Mouse (Mus musculus): ENCODE data around the gene Mag. TPM values are rescaled to one million over a fixed set of nuclear protein-coding genes. Genes with fewer than 3 reads are reported as not detected.

The Mag gene
- polyA plus RNA-seq, 1 experiment from 2014 or later = 0.73 TPM

DNA sequence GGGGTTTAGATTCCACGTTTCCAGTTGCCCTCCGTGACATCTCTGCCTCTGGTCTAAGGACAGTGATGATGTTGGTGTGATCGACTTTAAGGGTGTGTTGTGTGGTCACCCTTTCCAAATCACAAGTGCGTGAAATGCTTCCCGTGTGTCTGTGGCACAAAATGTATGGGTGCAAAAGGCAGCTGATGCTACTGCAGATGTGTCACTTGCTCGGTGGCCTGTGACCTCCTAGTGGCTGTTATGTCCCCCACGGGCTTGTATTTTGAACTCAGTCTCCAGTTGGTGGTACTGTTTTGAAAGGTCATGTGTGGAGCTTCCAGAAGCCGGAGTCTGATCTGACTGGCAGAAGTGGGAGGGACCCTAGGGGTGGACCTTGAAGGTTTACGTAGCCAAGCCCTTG is 22.9 kb downstream of the Mag start:
- H3K27ac ChIP-seq (ENCODE audit: low read depth, low read length) = no peak overlapping the region
- no peaks in the 10 kb centered on the region for H3K27me3 ChIP-seq (ENCODE audit: control insufficient read depth, insufficient read depth, low read length)
- no peak for ATAC-seq (ENCODE audit: low FRiP score)
- H3K9me3 ChIP-seq (ENCODE audit: control insufficient read depth, low read length) = no peaks in the 10 kb centered on the region
- 81% methylated on average over 9 of the region's 9 CpGs for WGBS
- DNase-seq (ENCODE audit: low spot score) = no peak
- no peaks in the 10 kb centered on the region for H3K36me3 ChIP-seq (ENCODE audit: control insufficient read depth, insufficient read depth, low read length)
- H3K4me2 ChIP-seq (replicated peaks; ENCODE audit: low read depth, low read length) = no peak overlapping the region
- H3K4me1 ChIP-seq (replicated peaks; ENCODE audit: control insufficient read depth, insufficient read depth, low read length) = no peaks in the 10 kb centered on the region
- no peak overlapping the region for H3K9ac ChIP-seq (ENCODE audit: low read depth, low read length)
- H3K4me3 ChIP-seq (ENCODE audit: low read depth, low read length) = no peak overlapping the region

DNA sequence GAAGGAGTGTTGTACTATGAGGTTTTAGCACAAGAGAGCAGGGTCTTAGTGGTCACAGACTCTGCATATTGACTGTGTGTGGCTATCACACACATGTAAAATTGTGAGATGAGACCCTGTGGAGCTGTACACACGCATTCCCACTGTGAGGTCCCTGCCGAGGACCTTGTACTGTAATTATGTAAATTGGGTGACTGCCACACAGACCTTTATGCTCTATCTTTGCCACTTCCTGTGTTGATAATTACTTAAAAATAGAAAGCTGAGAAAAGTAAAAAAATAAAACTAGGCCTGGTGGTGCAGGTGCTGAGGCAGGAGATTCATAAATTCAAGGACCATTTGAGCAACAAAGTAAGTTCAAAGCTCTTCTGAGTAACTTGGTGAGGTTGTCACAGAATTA is 24.0 kb downstream of the Mag start:
- Histone ChIP-seq H3K27ac (ENCODE audit: low read depth, low read length) (no peak overlapping the region), H3K36me3 (ENCODE audit: control insufficient read depth, insufficient read depth, low read length) (no peaks in the 10 kb centered on the region), H3K27me3 (ENCODE audit: control insufficient read depth, insufficient read depth, low read length) (no peaks in the 10 kb centered on the region), H3K9ac (ENCODE audit: low read depth, low read length) (no peak overlapping the region), H3K4me2 (replicated peaks; ENCODE audit: low read depth, low read length) (no peak overlapping the region), H3K4me1 (replicated peaks; ENCODE audit: control insufficient read depth, insufficient read depth, low read length) (no peaks in the 10 kb centered on the region), H3K4me3 (ENCODE audit: low read depth, low read length) (no peak overlapping the region), H3K9me3 (ENCODE audit: control insufficient read depth, low read length) (no peaks in the 10 kb centered on the region)
- DNase-seq (ENCODE audit: low spot score) (no peak), ATAC-seq (ENCODE audit: low FRiP score) (no peak)
- 73% methylated on average over 2 of the region's 2 CpGs for WGBS

DNA sequence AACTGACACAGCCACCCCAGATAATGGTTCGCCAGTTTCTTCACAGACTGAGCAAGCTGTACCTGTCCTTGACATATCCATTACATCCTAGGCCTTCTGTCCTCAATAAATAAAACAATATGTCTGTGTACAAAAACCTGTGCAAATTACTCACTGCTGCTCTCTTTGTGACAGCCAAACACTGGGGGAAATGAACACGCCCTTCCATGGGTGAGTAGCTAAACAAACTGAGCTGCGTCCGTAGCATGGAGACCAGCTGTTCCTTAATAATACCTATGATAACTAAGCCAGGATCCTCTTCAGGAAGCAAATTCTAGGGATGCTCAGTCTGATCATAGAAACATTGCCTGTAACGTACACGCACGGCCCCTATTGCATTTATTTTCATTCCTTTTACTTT is 25.9 kb downstream of the Mag start:
- H3K4me1 ChIP-seq (replicated peaks; ENCODE audit: control insufficient read depth, insufficient read depth, low read length) = no peaks in the 10 kb centered on the region
- ATAC-seq (ENCODE audit: low FRiP score) (no peak), DNase-seq (ENCODE audit: low spot score) (no peak)
- H3K9ac ChIP-seq (ENCODE audit: low read depth, low read length) = no peak overlapping the region
- no peaks in the 10 kb centered on the region for H3K27me3 ChIP-seq (ENCODE audit: control insufficient read depth, insufficient read depth, low read length)
- H3K4me3 ChIP-seq (ENCODE audit: low read depth, low read length) = no peak overlapping the region
- H3K36me3 ChIP-seq (ENCODE audit: control insufficient read depth, insufficient read depth, low read length) = no peaks in the 10 kb centered on the region
- 82% methylated on average over 7 of the region's 7 CpGs for WGBS
- H3K27ac ChIP-seq (ENCODE audit: low read depth, low read length) = no peak overlapping the region
- H3K9me3 ChIP-seq (ENCODE audit: control insufficient read depth, low read length) = no peaks in the 10 kb centered on the region
- no peak overlapping the region for H3K4me2 ChIP-seq (replicated peaks; ENCODE audit: low read depth, low read length)

DNA sequence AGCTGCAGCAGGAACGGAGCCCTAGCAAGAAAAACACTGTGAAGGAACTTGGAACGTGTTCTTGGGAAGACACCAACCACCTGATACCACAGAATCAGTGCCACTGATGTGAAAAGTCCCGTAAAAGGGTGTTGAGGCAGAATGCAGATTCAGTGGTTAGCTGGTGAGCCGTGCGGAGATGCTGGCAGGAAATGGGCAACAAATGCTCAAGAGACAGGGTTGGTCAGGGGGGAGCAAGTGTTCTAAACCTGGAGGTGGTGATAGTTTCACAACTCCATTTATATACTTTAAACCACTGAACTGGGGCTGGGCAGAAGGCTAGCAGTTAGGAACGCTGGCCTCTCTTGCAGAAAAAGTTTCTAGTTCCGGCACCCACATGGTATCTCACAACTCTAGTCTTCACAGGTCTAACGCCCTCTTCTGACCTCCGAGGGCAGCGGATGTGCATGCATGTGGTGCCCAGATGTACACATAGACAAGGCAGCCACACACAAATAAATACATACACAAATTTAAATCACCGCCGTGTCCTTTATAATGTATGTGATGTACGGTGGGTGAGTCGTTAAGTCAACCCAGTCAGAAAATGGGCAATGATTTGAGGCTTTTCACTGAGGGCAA is 27.0 kb downstream of the Mag start:
- Histone ChIP-seq H3K36me3 (ENCODE audit: control insufficient read depth, insufficient read depth, low read length) (no peaks in the 10 kb centered on the region), H3K4me3 (ENCODE audit: low read depth, low read length) (no peak overlapping the region), H3K27ac (ENCODE audit: low read depth, low read length) (no peak overlapping the region), H3K9ac (ENCODE audit: low read depth, low read length) (no peak overlapping the region), H3K27me3 (ENCODE audit: control insufficient read depth, insufficient read depth, low read length) (no peaks in the 10 kb centered on the region), H3K4me2 (replicated peaks; ENCODE audit: low read depth, low read length) (no peak overlapping the region), H3K9me3 (ENCODE audit: control insufficient read depth, low read length) (no peaks in the 10 kb centered on the region), H3K4me1 (replicated peaks; ENCODE audit: control insufficient read depth, insufficient read depth, low read length) (no peaks in the 10 kb centered on the region)
- no peak for ATAC-seq (ENCODE audit: low FRiP score)
- DNase-seq (ENCODE audit: low spot score) = no peak
- 87% methylated on average over 14 of the region's 14 CpGs for WGBS

DNA sequence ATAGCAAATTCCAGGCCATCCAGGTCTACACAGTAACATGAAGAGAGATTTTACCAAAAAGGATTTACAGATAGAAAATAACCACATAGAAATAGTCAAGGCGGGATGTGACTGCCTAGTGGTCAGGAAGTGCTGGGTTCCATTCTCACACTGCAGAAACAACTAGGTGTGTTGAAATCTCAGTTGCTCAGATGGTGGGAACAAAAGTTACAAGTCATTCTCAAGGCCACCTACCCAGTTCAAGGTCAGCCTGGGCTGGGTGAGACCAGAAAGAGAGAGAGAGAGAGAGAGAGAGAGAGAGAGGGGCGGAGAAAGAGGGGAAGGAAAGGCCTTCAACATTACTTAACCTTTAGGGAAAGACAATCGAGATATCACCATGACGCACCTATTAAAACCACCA is 27.8 kb downstream of the Mag start:
- Histone ChIP-seq H3K9me3 (ENCODE audit: control insufficient read depth, low read length) (no peaks in the 10 kb centered on the region), H3K27ac (ENCODE audit: low read depth, low read length) (no peak overlapping the region), H3K36me3 (ENCODE audit: control insufficient read depth, insufficient read depth, low read length) (no peaks in the 10 kb centered on the region), H3K27me3 (ENCODE audit: control insufficient read depth, insufficient read depth, low read length) (no peaks in the 10 kb centered on the region), H3K4me3 (ENCODE audit: low read depth, low read length) (no peak overlapping the region), H3K4me2 (replicated peaks; ENCODE audit: low read depth, low read length) (no peak overlapping the region), H3K4me1 (replicated peaks; ENCODE audit: control insufficient read depth, insufficient read depth, low read length) (no peaks in the 10 kb centered on the region), H3K9ac (ENCODE audit: low read depth, low read length) (no peak overlapping the region)
- no peak for DNase-seq (ENCODE audit: low spot score)
- 77% methylated on average over 4 of the region's 4 CpGs for WGBS
- no peak for ATAC-seq (ENCODE audit: low FRiP score)

DNA sequence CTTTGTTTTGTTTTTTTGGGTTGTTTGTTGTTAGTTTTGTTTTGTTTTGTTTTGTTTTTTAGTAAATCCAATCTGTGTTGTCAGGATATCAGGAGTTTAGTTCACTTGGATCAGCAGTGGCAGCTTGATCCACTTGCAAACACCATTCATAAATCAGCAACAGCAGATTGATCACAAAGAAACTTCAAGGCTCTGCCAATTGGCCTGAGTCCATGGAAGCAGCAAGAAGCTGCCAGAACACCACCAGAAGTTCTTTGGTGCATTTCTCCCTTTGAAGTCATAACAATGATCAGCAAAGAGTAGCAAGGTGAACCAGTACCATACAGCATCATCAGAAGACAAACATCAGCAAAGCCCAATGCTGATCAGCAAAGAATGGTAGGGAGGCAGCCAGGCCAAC is 30.6 kb downstream of the Mag start:
- no peak for ATAC-seq (ENCODE audit: low FRiP score)
- no peak overlapping the region for H3K4me3 ChIP-seq (ENCODE audit: low read depth, low read length)

DNA sequence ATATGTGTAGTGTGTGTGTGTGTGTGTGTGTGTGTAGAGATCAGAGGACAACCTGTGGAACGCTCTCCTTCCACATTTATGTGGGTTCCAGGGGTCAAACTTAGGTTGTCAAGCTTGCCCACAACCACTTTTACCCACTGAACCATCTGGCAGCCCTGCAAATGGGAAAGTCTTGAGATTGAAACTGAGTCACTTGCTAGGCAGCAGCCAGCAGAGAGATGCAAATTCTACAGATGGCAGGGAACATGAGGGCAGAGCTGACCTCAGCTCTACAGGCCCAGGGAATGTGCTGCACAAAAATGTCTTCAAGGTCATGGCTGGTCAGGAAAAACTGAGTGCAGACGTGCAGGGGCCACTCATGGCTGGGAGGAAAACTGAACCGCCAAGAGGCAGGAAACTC is 33.3 kb downstream of the Mag start:
- H3K27me3 ChIP-seq (ENCODE audit: control insufficient read depth, insufficient read depth, low read length) = no peaks in the 10 kb centered on the region
- H3K4me1 ChIP-seq (replicated peaks; ENCODE audit: control insufficient read depth, insufficient read depth, low read length) = no peaks in the 10 kb centered on the region
- no peak for ATAC-seq (ENCODE audit: low FRiP score)
- no peak overlapping the region for H3K9ac ChIP-seq (ENCODE audit: low read depth, low read length)
- no peak for DNase-seq (ENCODE audit: low spot score)
- H3K9me3 ChIP-seq (ENCODE audit: control insufficient read depth, low read length) = no peaks in the 10 kb centered on the region
- H3K27ac ChIP-seq (ENCODE audit: low read depth, low read length) = no peak overlapping the region
- no peak overlapping the region for H3K4me2 ChIP-seq (replicated peaks; ENCODE audit: low read depth, low read length)
- WGBS = 77% methylated on average over 3 of the region's 3 CpGs
- no peak overlapping the region for H3K4me3 ChIP-seq (ENCODE audit: low read depth, low read length)
- no peaks in the 10 kb centered on the region for H3K36me3 ChIP-seq (ENCODE audit: control insufficient read depth, insufficient read depth, low read length)

More for the DNA sequence above, 30.6 kb downstream of the Mag start:
- H3K4me1 ChIP-seq (replicated peaks; ENCODE audit: control insufficient read depth, insufficient read depth, low read length) = no peaks in the 10 kb centered on the region
- no peak for DNase-seq (ENCODE audit: low spot score)
- H3K27me3 ChIP-seq (ENCODE audit: control insufficient read depth, insufficient read depth, low read length) = no peaks in the 10 kb centered on the region
- H3K4me2 ChIP-seq (replicated peaks; ENCODE audit: low read depth, low read length) = no peak overlapping the region
- no peaks in the 10 kb centered on the region for H3K36me3 ChIP-seq (ENCODE audit: control insufficient read depth, insufficient read depth, low read length)
- H3K9ac ChIP-seq (ENCODE audit: low read depth, low read length) = no peak overlapping the region
- H3K27ac ChIP-seq (ENCODE audit: low read depth, low read length) = no peak overlapping the region
- no peaks in the 10 kb centered on the region for H3K9me3 ChIP-seq (ENCODE audit: control insufficient read depth, low read length)

DNA sequence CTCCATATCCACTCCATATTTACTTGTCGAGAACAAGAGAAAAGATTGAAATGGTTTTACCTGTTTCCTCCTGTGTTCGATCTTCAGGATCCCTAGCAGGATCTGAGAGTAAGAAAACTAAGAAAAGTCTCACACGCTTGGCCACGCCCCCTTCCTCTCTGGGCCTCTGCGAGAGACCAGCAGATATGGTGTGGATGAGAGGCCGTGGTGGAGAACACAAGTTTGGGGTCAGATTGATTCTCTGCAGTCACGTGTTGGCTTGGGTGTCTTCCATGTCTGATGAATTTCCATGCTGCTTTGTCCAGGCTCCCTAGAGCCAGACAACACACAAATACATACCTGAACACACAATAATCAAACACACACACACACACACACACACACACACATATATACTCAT is 34.5 kb downstream of the Mag start, which contains the start of gene Cd22:
Gene Cd22, minus strand, starts transcription at position 167 of the 400 bp plus-strand sequence.
- 74% methylated on average over 7 of the region's 7 CpGs for WGBS
- no peak within 1 kb of the TSS for H3K4me2 ChIP-seq (replicated peaks; ENCODE audit: low read depth, low read length)

DNA sequence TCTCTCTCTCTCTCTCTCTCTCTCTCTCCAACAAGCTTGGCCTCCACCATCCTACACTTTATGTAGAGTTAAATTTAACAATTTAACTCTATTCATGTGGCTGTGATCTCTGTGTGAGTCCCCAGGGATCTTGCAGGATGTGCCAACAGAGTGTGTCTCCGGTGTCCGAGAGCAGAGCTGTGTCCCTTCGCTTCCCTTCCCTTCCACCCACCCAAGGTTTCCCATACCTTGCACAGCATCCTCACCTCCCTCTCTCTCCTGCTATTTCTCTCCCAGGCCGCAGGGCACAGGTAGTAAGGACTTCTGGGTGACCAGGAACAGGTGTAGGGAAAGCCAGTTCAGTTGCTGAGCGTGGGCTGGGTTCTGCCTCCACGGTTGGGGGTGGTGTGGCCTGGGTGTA is 35.7 kb downstream of the Mag start:
- WGBS = 90% methylated on average over 6 of the region's 6 CpGs
- Histone ChIP-seq H3K27me3 (ENCODE audit: control insufficient read depth, insufficient read depth, low read length) (no peaks in the 10 kb centered on the region), H3K4me2 (replicated peaks; ENCODE audit: low read depth, low read length) (no peak overlapping the region), H3K9me3 (ENCODE audit: control insufficient read depth, low read length) (no peaks in the 10 kb centered on the region), H3K4me3 (ENCODE audit: low read depth, low read length) (no peak overlapping the region), H3K9ac (ENCODE audit: low read depth, low read length) (no peak overlapping the region), H3K4me1 (replicated peaks; ENCODE audit: control insufficient read depth, insufficient read depth, low read length) (no peaks in the 10 kb centered on the region), H3K36me3 (ENCODE audit: control insufficient read depth, insufficient read depth, low read length) (no peaks in the 10 kb centered on the region), H3K27ac (ENCODE audit: low read depth, low read length) (no peak overlapping the region)
- DNase-seq (ENCODE audit: low spot score) (no peak), ATAC-seq (ENCODE audit: low FRiP score) (no peak)

More for the DNA sequence above, 34.5 kb downstream of the Mag start, which contains the start of gene Cd22:
- no peak within 1 kb of the TSS for H3K9ac ChIP-seq (ENCODE audit: low read depth, low read length)
- H3K9me3 ChIP-seq (ENCODE audit: control insufficient read depth, low read length) = no peaks in the 10 kb centered on the region
- no peak for DNase-seq (ENCODE audit: low spot score)
- no peak within 1 kb of the TSS for H3K27ac ChIP-seq (ENCODE audit: low read depth, low read length)
- no peak for ATAC-seq (ENCODE audit: low FRiP score)
- no peaks in the 10 kb centered on the region for H3K27me3 ChIP-seq (ENCODE audit: control insufficient read depth, insufficient read depth, low read length)
- no peaks in the 10 kb centered on the region for H3K36me3 ChIP-seq (ENCODE audit: control insufficient read depth, insufficient read depth, low read length)
- H3K4me3 ChIP-seq (ENCODE audit: low read depth, low read length) = no peak within 1 kb of the TSS
- H3K4me1 ChIP-seq (replicated peaks; ENCODE audit: control insufficient read depth, insufficient read depth, low read length) = no peaks in the 10 kb centered on the region

All from hindbrain, embryonic 11.5 days (tissue).